10 mouse cellular contexts compared by ENCODE assay signal in genomic region chr4:32518842-32519578, GRCm38 (mm10).
A peak's percentile ranks its signal among the peaks of the same experiment; 100 is the strongest.
DNase-seq lines count a peak whose midpoint lies in the region; ATAC-seq and TF ChIP-seq lines count a peak whose summit lies in the region.
"Had no signal": no experiment of that assay in that cellular context is flagged by ENCODE, and none has a peak within 500 bp of the region (broad histone marks: within the 10 kb centered on the region; RNA-seq: fewer than 3 reads in every experiment).

No protein-coding gene starts in this region.

- H3K4me1 ChIP-seq in forebrain, embryonic 13.5 days: peaks cover 68% of the 10 kb centered on the region
- peaks cover 64% of the 10 kb centered on the region for H3K4me1 ChIP-seq in forebrain, embryonic 10.5 days
- peaks cover 51% of the 10 kb centered on the region for H3K4me1 ChIP-seq in lung, embryonic 14.5 days (ENCODE audit: insufficient read depth)
- peaks cover 7% of the 10 kb centered on the region for H3K4me1 ChIP-seq in lung, adult 2 months (ENCODE audit: control insufficient read depth, insufficient read depth, low read length)
- H3K4me1 ChIP-seq in lung, embryonic 15.5 days: peaks cover 67% of the 10 kb centered on the region
- peaks cover 7% of the 10 kb centered on the region for H3K4me1 ChIP-seq in stomach, postnatal 0 days (replicated peaks; ENCODE audit: control insufficient read depth, insufficient read depth)

- H3K4me2 ChIP-seq in forebrain, embryonic 13.5 days: no peak overlapping the region
- no peak overlapping the region for H3K4me2 ChIP-seq in lung, embryonic 14.5 days
- H3K4me2 ChIP-seq in lung, embryonic 15.5 days: no peak overlapping the region
- H3K4me2 ChIP-seq in stomach, postnatal 0 days (replicated peaks; ENCODE audit: low read depth): no peak overlapping the region
- H3K4me2 ChIP-seq: limb, embryonic 15.5 days had no signal

- TF ChIP-seq EP300 in stomach, postnatal 0 days (optimal IDR thresholded peaks at IDR 0.05): no peak

- H3K27me3 ChIP-seq in forebrain, embryonic 13.5 days: no peaks in the 10 kb centered on the region
- H3K27me3 ChIP-seq in forebrain, embryonic 10.5 days (ENCODE audit: poor library complexity, severe bottlenecking): no peaks in the 10 kb centered on the region
- H3K27me3 ChIP-seq in lung, embryonic 14.5 days (ENCODE audit: insufficient read depth, low read length): no peaks in the 10 kb centered on the region
- no peaks in the 10 kb centered on the region for H3K27me3 ChIP-seq in lung, embryonic 15.5 days
- H3K27me3 ChIP-seq in stomach, postnatal 0 days (ENCODE audit: control insufficient read depth, insufficient read depth, low read length): no peaks in the 10 kb centered on the region
- H3K27me3 ChIP-seq: limb, embryonic 15.5 days had no signal

- peak overlapping the region; percentile 59 for H3K27ac ChIP-seq in forebrain, embryonic 13.5 days
- no peak overlapping the region; the same call in 1 of the 2 replicates for H3K27ac ChIP-seq in forebrain, embryonic 10.5 days
- H3K27ac ChIP-seq in lung, embryonic 14.5 days (ENCODE audit: low read depth): peak overlapping the region; percentile 33
- H3K27ac ChIP-seq in lung, embryonic 15.5 days: peak overlapping the region; percentile 72
- H3K27ac ChIP-seq in stomach, postnatal 0 days (replicated peaks): no peak overlapping the region
- H3K27ac ChIP-seq: limb, embryonic 15.5 days had no signal

- no peak for DNase-seq in forebrain, embryonic 10.5 days (ENCODE audit: extremely low spot score, low spot score)
- DNase-seq in lung, embryonic 14.5 days: peak; percentile 80
- no peak for DNase-seq in lung, adult 2 months
- DNase-seq in stomach, postnatal 0 days (ENCODE audit: low spot score): no peak
- DNase-seq in frontal cortex, adult 2 months (ENCODE audit: extremely low spot score in 1 of 2, low spot score in 1 of 2): no peak
- DNase-seq: gastrocnemius, postnatal 25 days had no signal

- H3K9me3 ChIP-seq in forebrain, embryonic 13.5 days (replicated peaks): no peaks in the 10 kb centered on the region
- no peaks in the 10 kb centered on the region for H3K9me3 ChIP-seq in forebrain, embryonic 10.5 days
- no peaks in the 10 kb centered on the region for H3K9me3 ChIP-seq in lung, embryonic 14.5 days (ENCODE audit: low read depth, low read length)
- no peaks in the 10 kb centered on the region for H3K9me3 ChIP-seq in lung, embryonic 15.5 days
- no peaks in the 10 kb centered on the region for H3K9me3 ChIP-seq in stomach, postnatal 0 days (ENCODE audit: control insufficient read depth, low read length)
- H3K9me3 ChIP-seq: limb, embryonic 15.5 days had no signal

- no peak overlapping the region for H3K4me3 ChIP-seq in forebrain, embryonic 13.5 days
- H3K4me3 ChIP-seq in forebrain, embryonic 10.5 days: no peak overlapping the region
- H3K4me3 ChIP-seq in lung, embryonic 14.5 days (ENCODE audit: low read depth, low read length): no peak overlapping the region
- H3K4me3 ChIP-seq in lung, adult 2 months (replicated peaks; ENCODE audit: extremely low read depth, low read depth, low read length): no peak overlapping the region
- H3K4me3 ChIP-seq in lung, embryonic 15.5 days: no peak overlapping the region
- no peak overlapping the region for H3K4me3 ChIP-seq in stomach, postnatal 0 days (ENCODE audit: low read depth, low read length)
- H3K4me3 ChIP-seq: limb, embryonic 15.5 days had no signal

- ATAC-seq in forebrain, embryonic 13.5 days: peak; percentile 55
- peak; percentile 65 for ATAC-seq in lung, embryonic 14.5 days (ENCODE audit: insufficient read depth)
- ATAC-seq in lung, embryonic 15.5 days (ENCODE audit: borderline replicate concordance, extremely low read depth, low FRiP score, low TSS enrichment): peak; percentile 69; the same call in 1 of the 2 replicates
- peak; percentile 69; the same call in 1 of the 2 replicates for ATAC-seq in stomach, postnatal 0 days (ENCODE audit: low FRiP score, low TSS enrichment)
- ATAC-seq in erythroblast, adult 5-6 weeks (replicated peaks; ENCODE audit: low FRiP score, poor library complexity, severe bottlenecking): no peak

- 26% methylated on average over 6 of the region's 6 CpGs for WGBS in forebrain, embryonic 13.5 days
- 72% methylated on average over 6 of the region's 6 CpGs for WGBS in forebrain, embryonic 10.5 days
- WGBS in lung, embryonic 14.5 days: 25% methylated on average over 6 of the region's 6 CpGs
- 36% methylated on average over 6 of the region's 6 CpGs for WGBS in lung, adult 2 months
- WGBS in lung, embryonic 15.5 days: 29% methylated on average over 6 of the region's 6 CpGs
- WGBS in stomach, postnatal 0 days: 40% methylated on average over 6 of the region's 6 CpGs

- H3K36me3 ChIP-seq in forebrain, embryonic 13.5 days (ENCODE audit: poor library complexity, severe bottlenecking): no peaks in the 10 kb centered on the region
- no peaks in the 10 kb centered on the region for H3K36me3 ChIP-seq in forebrain, embryonic 10.5 days (replicated peaks)
- H3K36me3 ChIP-seq in lung, embryonic 14.5 days (ENCODE audit: insufficient read depth): no peaks in the 10 kb centered on the region
- H3K36me3 ChIP-seq in lung, embryonic 15.5 days: no peaks in the 10 kb centered on the region
- no peaks in the 10 kb centered on the region for H3K36me3 ChIP-seq in stomach, postnatal 0 days (ENCODE audit: control insufficient read depth, insufficient read depth, low read length)
- H3K36me3 ChIP-seq: limb, embryonic 15.5 days had no signal

- TF ChIP-seq POLR2A in lung, adult 2 months (IDR thresholded peaks at IDR 0.05; ENCODE audit: borderline replicate concordance, extremely low read depth, low read depth, low read length): no peak

- TF ChIP-seq CTCF in lung, embryonic 14.5 days (IDR thresholded peaks at IDR 0.05; ENCODE audit: low read depth): no peak
- TF ChIP-seq CTCF in lung, adult 2 months (IDR thresholded peaks at IDR 0.05; ENCODE audit: insufficient read depth, low read length): no peak
- no peak for TF ChIP-seq CTCF in stomach, postnatal 0 days (IDR thresholded peaks at IDR 0.05; ENCODE audit: low read depth)

- no peak overlapping the region for H3K9ac ChIP-seq in forebrain, embryonic 13.5 days
- H3K9ac ChIP-seq in lung, embryonic 14.5 days: no peak overlapping the region
- no peak overlapping the region for H3K9ac ChIP-seq in lung, embryonic 15.5 days
- no peak overlapping the region for H3K9ac ChIP-seq in stomach, postnatal 0 days (ENCODE audit: low read length)
- H3K9ac ChIP-seq: limb, embryonic 15.5 days had no signal

Comparison
In these comparisons a context has a peak if more than half of its experiments do, and no peak if none do; other contexts are left out.
1. H3K27ac ChIP-seq: peak in forebrain, embryonic 13.5 days (single experiment), lung, embryonic 14.5 days (single experiment) and lung, embryonic 15.5 days (single experiment); none in forebrain, embryonic 10.5 days (single experiment) and stomach, postnatal 0 days (single experiment).